ENCODE assay signal across 15 mouse cellular contexts in genomic region chr3:104601680-104602079, GRCm38 (mm10). TPM values are rescaled to one million over a fixed set of nuclear protein-coding genes. Genes with fewer than 3 reads are reported as not detected.
DNase-seq lines count a peak whose midpoint lies in the region; ATAC-seq lines count a peak whose summit lies in the region.
"Had no signal": no experiment of that assay in that cellular context is flagged by ENCODE, and none has a peak within 500 bp of the region (broad histone marks: within the 10 kb centered on the region; RNA-seq: fewer than 3 reads in every experiment).

No protein-coding gene starts in this region.

- DNase-seq in heart, adult 9 months (ENCODE audit: low spot score in 2 of 2) = peak; percentile 20 to 56
- DNase-seq in heart, postnatal 25 days (ENCODE audit: low spot score) = no peak
- DNase-seq in NIH3T3 (ENCODE audit: low read depth) = peak; percentile 75
- DNase-seq in cerebellum, adult 11-12 months = no peak
- no peak for DNase-seq in left cerebral cortex, postnatal 25 days (ENCODE audit: low spot score in 2 of 2)
- DNase-seq: adrenal gland, adult 2 months; cerebellum, postnatal 36 days had no signal

- intact Hi-C loops in heart, postnatal 25 days (cut with DNase I) = no loop called here
- intact Hi-C loops in left cerebral cortex, postnatal 25 days (cut with DNase I) = no loop called here

- H3K4me1 ChIP-seq in heart, embryonic 14.5 days (ENCODE audit: control insufficient read depth in 2 of 2, insufficient read depth in 2 of 2, low read length in 2 of 2) = peaks cover 30 to 48% of the 10 kb centered on the region in 2 experiments
- H3K4me1 ChIP-seq in lung, embryonic 16.5 days (replicated peaks; ENCODE audit: control insufficient read depth, insufficient read depth, low read length) = peaks cover 21% of the 10 kb centered on the region

- H3K27ac ChIP-seq in heart, embryonic 14.5 days (replicated peaks in 1 of 2; ENCODE audit: control insufficient read depth in 1 of 2, insufficient read depth in 1 of 2, low read depth in 2 of 2, low read length in 2 of 2) = peak overlapping the region; percentile 95 to 96; a peak in 3 of 4 replicates
- peak overlapping the region; percentile 54; the same call in 1 of the 2 replicates for H3K27ac ChIP-seq in lung, embryonic 16.5 days (ENCODE audit: low read length)
- H3K27ac ChIP-seq: embryonic facial prominence, embryonic 15.5 days; kidney, postnatal 0 days had no signal

- no peaks in the 10 kb centered on the region for H3K36me3 ChIP-seq in heart, embryonic 14.5 days (ENCODE audit: control insufficient read depth, insufficient read depth, low read length)
- H3K36me3 ChIP-seq in lung, embryonic 16.5 days (ENCODE audit: control insufficient read depth, insufficient read depth, low read length) = no peaks in the 10 kb centered on the region
- H3K36me3 ChIP-seq: embryonic facial prominence, embryonic 15.5 days had no signal

- no peak overlapping the region for H3K4me2 ChIP-seq in heart, embryonic 14.5 days (ENCODE audit: low read length)
- H3K4me2 ChIP-seq in lung, embryonic 16.5 days (ENCODE audit: low read depth, low read length) = no peak overlapping the region
- H3K4me2 ChIP-seq: embryonic facial prominence, embryonic 15.5 days had no signal

- 71% methylated on average over 4 of the region's 4 CpGs for WGBS in heart, embryonic 14.5 days
- 55% methylated on average over 4 of the region's 4 CpGs for WGBS in lung, embryonic 16.5 days

- no peaks in the 10 kb centered on the region for H3K27me3 ChIP-seq in heart, embryonic 14.5 days (ENCODE audit: control insufficient read depth, insufficient read depth, low read length)
- H3K27me3 ChIP-seq in lung, embryonic 16.5 days (ENCODE audit: control insufficient read depth, insufficient read depth, low read depth, low read length) = no peaks in the 10 kb centered on the region
- H3K27me3 ChIP-seq: embryonic facial prominence, embryonic 15.5 days; Patski had no signal

- ATAC-seq in heart, embryonic 14.5 days (ENCODE audit: insufficient number of reproducible peaks, insufficient read depth, low FRiP score, low read depth) = no peak
- no peak for ATAC-seq in lung, embryonic 16.5 days (ENCODE audit: low read depth)
- ATAC-seq: CD4-positive, CD25-positive, alpha-beta regulatory T cell, adult 4 months; forebrain, embryonic 14.5 days; Patski had no signal

- H3K9ac ChIP-seq in heart, embryonic 14.5 days (ENCODE audit: low read length) = no peak overlapping the region
- no peak overlapping the region for H3K9ac ChIP-seq in lung, embryonic 16.5 days (ENCODE audit: low read length)
- H3K9ac ChIP-seq: embryonic facial prominence, embryonic 15.5 days had no signal

- H3K4me3 ChIP-seq in heart, embryonic 14.5 days (ENCODE audit: control insufficient read depth in 1 of 2, insufficient read depth in 1 of 2, low read depth in 1 of 2, low read length in 2 of 2) = no peak overlapping the region
- no peak overlapping the region for H3K4me3 ChIP-seq in lung, embryonic 16.5 days (ENCODE audit: low read length)
- H3K4me3 ChIP-seq: embryonic facial prominence, embryonic 15.5 days; myocyte had no signal

- H3K9me3 ChIP-seq in heart, embryonic 14.5 days (ENCODE audit: control insufficient read depth, low read length) = no peaks in the 10 kb centered on the region
- no peaks in the 10 kb centered on the region for H3K9me3 ChIP-seq in lung, embryonic 16.5 days (ENCODE audit: control insufficient read depth, low read length)
- H3K9me3 ChIP-seq: embryonic facial prominence, embryonic 15.5 days had no signal

RNA-seq across cellular contexts. Expression of gene Slc16a1, which starts 36.8 kb away (rescaled TPM):
- total RNA-seq in heart, postnatal 25 days (2021) = 100 to 1,000 TPM; 166 to 175 TPM
- polyA plus RNA-seq in heart, embryonic 14.5 days (2014; fragmentation: Nextera tagmentation; extraction: Ambion mirVana) = 82.5 and 89.5 TPM in 2 replicates
- 28.0 and 28.1 TPM in 2 replicates for polyA plus RNA-seq in lung, embryonic 16.5 days (2015; fragmentation: Nextera tagmentation; extraction: Ambion mirVana)
- 10 to 100 TPM; 23.0 to 23.2 TPM for total RNA-seq in left cerebral cortex, postnatal 25 days (2021)

Comparison
In these comparisons a context has a peak if more than half of its experiments do, and no peak if none do; other contexts are left out.
1. DNase-seq: peak in heart, adult 9 months (2 of 2) and NIH3T3 (single experiment); none in heart, postnatal 25 days (single experiment), cerebellum, adult 11-12 months (single experiment) and left cerebral cortex, postnatal 25 days (0 of 2).
2. RNA of gene Slc16a1, which starts 36.8 kb away (total RNA-seq): 166 to 175 TPM in heart, postnatal 25 days; 23.0 to 23.2 TPM in left cerebral cortex, postnatal 25 days; every median in the first group is over 4 times any median in the second.